Mouse (Mus musculus) MEL (cell line): ENCODE measurements at regions not wholly inside any gene's neighbourhood (a gene's known extent, or its start where the extent isn't known, plus 50 kb on each side); places are given as distances from the start of the nearest gene placed in this dataset.

Source experiments
- DNase-seq: peaks from one replicate; pipeline ENCODE4 v3.0.0; 2011; ENCODE audit warnings: low read depth, low spot score
- H3K27ac ChIP-seq: 2 replicates; pipeline ENCODE4 v1.5.1; 2012; ENCODE audit warnings: low read depth, mild to moderate bottlenecking, control low read depth, low read length, moderate library complexity; ENCODE audit not compliant: control insufficient read depth
- H3K27me3 ChIP-seq, 2 experiments: fragments of 150-350 bp in 1 of 2; sonication (generic) in 1 of 2; 2 replicates each; pipeline ENCODE4 v1.6.1; 2012; ENCODE audit warnings: low read length in 2 of 2, mild to moderate bottlenecking in 2 of 2, improper control_type of control experiment in 1 of 2, moderate library complexity in 1 of 2; ENCODE audit not compliant: insufficient read depth in 2 of 2, control insufficient read depth in 1 of 2
- H3K36me3 ChIP-seq, 2 experiments: 2 replicates each; pipeline ENCODE4 v1.6.1; 2012 to 2014; ENCODE audit warnings: low read length in 2 of 2, improper control_type of control experiment in 1 of 2, inconsistent platforms in 1 of 2, mild to moderate bottlenecking in 1 of 2; ENCODE audit not compliant: insufficient read depth in 2 of 2, control insufficient read depth in 1 of 2
- H3K4me1 ChIP-seq, 2 experiments: fragments of 150-350 bp in 1 of 2; sonication (generic) in 1 of 2; 2 replicates each; pipeline ENCODE4 v1.6.1; 2012; ENCODE audit warnings: low read length in 2 of 2, improper control_type of control experiment in 1 of 2, mild to moderate bottlenecking in 1 of 2; ENCODE audit not compliant: insufficient read depth in 2 of 2, control insufficient read depth in 1 of 2
- H3K4me3 ChIP-seq, 2 experiments: fragments of 150-350 bp in 1 of 2; sonication (generic) in 1 of 2; 2 replicates each; pipeline ENCODE4 v1.5.1; 2012; ENCODE audit warnings: low read depth in 2 of 2, low read length in 2 of 2, mild to moderate bottlenecking in 2 of 2, moderate library complexity in 2 of 2, control low read depth in 1 of 2, improper control_type of control experiment in 1 of 2; ENCODE audit not compliant: control insufficient read depth in 1 of 2, insufficient read depth in 1 of 2
- H3K79me2 ChIP-seq: 2 replicates; pipeline ENCODE4 v1.6.1; 2012; ENCODE audit warnings: mild to moderate bottlenecking, low read length, moderate library complexity; ENCODE audit not compliant: control insufficient read depth, poor library complexity, insufficient read depth
- H3K9ac ChIP-seq: 2 replicates; pipeline ENCODE4 v1.6.1; 2012; ENCODE audit warnings: low read depth, mild to moderate bottlenecking, control low read depth, low read length, moderate library complexity; ENCODE audit not compliant: control insufficient read depth, poor library complexity, severe bottlenecking
- H3K9me3 ChIP-seq: fragments of 150-350 bp; sonication (generic); replicated peaks from 2 replicates; pipeline ENCODE4 v1.6.1; 2012; ENCODE audit warnings: mild to moderate bottlenecking, low read length, improper control_type of control experiment, moderate library complexity; ENCODE audit not compliant: insufficient read depth
- CHD2 ChIP-seq: IDR thresholded peaks from 2 replicates; pipeline ENCODE4 v1.6.1; 2011; ENCODE audit warnings: low read length, improper control_type of control experiment
- CTCF ChIP-seq, 3 experiments: IDR thresholded peaks in 2 of 3; conservative IDR thresholded peaks in 1 of 3; 2 replicates each; pipeline ENCODE4 v1.5.1; 2011 to 2012; ENCODE audit warnings: low read length in 3 of 3, low read depth in 2 of 3, mild to moderate bottlenecking in 2 of 3, improper control_type of control experiment in 1 of 3, inconsistent platforms in 1 of 3, mixed read lengths in 1 of 3, moderate library complexity in 1 of 3; ENCODE audit not compliant: control insufficient read depth in 1 of 3, insufficient read depth in 1 of 3, poor library complexity in 1 of 3, severe bottlenecking in 1 of 3
- E2F4 ChIP-seq: IDR thresholded peaks from 2 replicates; pipeline ENCODE4 v1.6.1; 2011; ENCODE audit warnings: low read depth, low read length, improper control_type of control experiment, borderline replicate concordance
- ETS1 ChIP-seq: IDR thresholded peaks from 2 replicates; pipeline ENCODE4 v1.6.1; 2012; ENCODE audit warnings: low read depth, mild to moderate bottlenecking, inconsistent platforms, low read length, improper control_type of control experiment, moderate library complexity
- GABPA ChIP-seq: IDR thresholded peaks from 2 replicates; pipeline ENCODE4 v1.6.1; 2012; ENCODE audit warnings: low read depth, mild to moderate bottlenecking, inconsistent platforms, low read length, improper control_type of control experiment, moderate library complexity
- JUND ChIP-seq: IDR thresholded peaks from 2 replicates; pipeline ENCODE4 v1.6.1; 2011; ENCODE audit warnings: low read depth, mild to moderate bottlenecking, improper control_type of control experiment, low read length
- MAX ChIP-seq: IDR thresholded peaks from 2 replicates; pipeline ENCODE4 v1.6.1; 2011; ENCODE audit warnings: low read length, improper control_type of control experiment
- MEF2A ChIP-seq: IDR thresholded peaks from 2 replicates; pipeline ENCODE4 v1.6.1; 2014; ENCODE audit warnings: low read depth, mild to moderate bottlenecking, inconsistent platforms, low read length, improper control_type of control experiment; ENCODE audit not compliant: poor library complexity, insufficient replicate concordance, severe bottlenecking; ENCODE audit errors: extremely low read depth
- NELFE ChIP-seq: IDR thresholded peaks from 2 replicates; pipeline ENCODE4 v1.6.1; 2011; ENCODE audit warnings: low read depth, low read length, improper control_type of control experiment
- POLR2AphosphoS5 ChIP-seq: IDR thresholded peaks from 2 replicates; pipeline ENCODE4 v1.6.1; 2012; ENCODE audit warnings: low read depth, borderline replicate concordance, mild to moderate bottlenecking, inconsistent platforms, low read length, moderate library complexity, mixed read lengths
- RCOR1 ChIP-seq: IDR thresholded peaks from 2 replicates; pipeline ENCODE4 v1.6.1; 2012; ENCODE audit warnings: low read depth, mild to moderate bottlenecking, inconsistent platforms, low read length, improper control_type of control experiment
- TBP ChIP-seq: IDR thresholded peaks from 2 replicates; pipeline ENCODE4 v1.8.0; 2011; ENCODE audit warnings: low read depth, low read length, improper control_type of control experiment
- USF1 ChIP-seq: IDR thresholded peaks from 2 replicates; pipeline ENCODE4 v1.6.1; 2014; ENCODE audit warnings: low read depth, mild to moderate bottlenecking, inconsistent platforms, low read length, improper control_type of control experiment, moderate library complexity
- USF2 ChIP-seq, 2 experiments: IDR thresholded peaks; 2 replicates each; pipeline ENCODE4 v1.6.1; 2011 to 2012; ENCODE audit warnings: improper control_type of control experiment in 2 of 2, low read length in 2 of 2, borderline replicate concordance in 1 of 2, inconsistent platforms in 1 of 2, low read depth in 1 of 2, mild to moderate bottlenecking in 1 of 2; ENCODE audit not compliant: insufficient read depth in 1 of 2
- ZC3H11A ChIP-seq: IDR thresholded peaks from 2 replicates; pipeline ENCODE4 v1.6.1; 2012; ENCODE audit warnings: low read depth, mild to moderate bottlenecking, inconsistent platforms, low read length, improper control_type of control experiment
- ZKSCAN1 ChIP-seq: IDR thresholded peaks from 2 replicates; pipeline ENCODE4 v1.6.1; 2012; ENCODE audit warnings: low read depth, mild to moderate bottlenecking, inconsistent platforms, low read length, improper control_type of control experiment, moderate library complexity
- ZMIZ1 ChIP-seq: IDR thresholded peaks from 2 replicates; pipeline ENCODE4 v1.6.1; 2012; ENCODE audit warnings: low read depth, mild to moderate bottlenecking, inconsistent platforms, low read length, improper control_type of control experiment, moderate library complexity

- peak; percentile 52 for DNase-seq
- Histone ChIP-seq H3K27me3 (no peaks in the 10 kb centered on the region), H3K36me3 (peaks cover 0 to 11% of the 10 kb centered on the region in 2 experiments; a peak in 2 of 4 replicates), H3K4me3 (no peak overlapping the region), H3K9me3 (no peaks in the 10 kb centered on the region), H3K27ac (no peak overlapping the region), H3K4me1 (peaks cover 0 to 16% of the 10 kb centered on the region in 2 experiments; a peak in 2 of 4 replicates), H3K9ac (no peak overlapping the region), H3K79me2 (no peaks in the 10 kb centered on the region)
- TF ChIP-seq RCOR1 (no peak), E2F4 (no peak), USF1 (no peak), POLR2AphosphoS5 (no peak), CHD2 (no peak), MAX (no peak), GABPA (no peak), TBP (no peak), ETS1 (no peak), MEF2A (no peak), ZMIZ1 (no peak), ZC3H11A (no peak), USF2 (IDR thresholded peaks at IDR 0.05; ENCODE audit: borderline replicate concordance in 1 of 2, insufficient read depth in 1 of 2, low read depth in 1 of 2, low read length in 2 of 2) (no peak), JUND (no peak)
These were observed 101.4 kb upstream of the Dazl start for GRCm38 (mm10) chr17:50394801-50395200.

GRCm38 (mm10) chr17:50395669-50396068 is 102.2 kb upstream of the Dazl start:
- no peak for TF ChIP-seq ZKSCAN1
- TF ChIP-seq NELFE: no peak
- 0 out of 6 replicates have a peak, but pooled peaks of 1 of the 3 experiments have one; percentile 1 for TF ChIP-seq CTCF (IDR thresholded peaks at IDR 0.05 in 2 of 3, conservative IDR thresholded peaks at IDR 0.05 in 1 of 3; ENCODE audit: control insufficient read depth in 1 of 3, insufficient read depth in 1 of 3, low read depth in 2 of 3, low read length in 3 of 3, poor library complexity in 1 of 3, severe bottlenecking in 1 of 3)
- Histone ChIP-seq H3K27ac (no peak overlapping the region), H3K79me2 (no peaks in the 10 kb centered on the region), H3K4me3 (no peak overlapping the region), H3K36me3 (peaks cover 0 to 9% of the 10 kb centered on the region in 2 experiments; a peak in 2 of 4 replicates), H3K4me1 (peaks cover 0 to 16% of the 10 kb centered on the region in 2 experiments; a peak in 2 of 4 replicates), H3K9me3 (no peaks in the 10 kb centered on the region), H3K9ac (no peak overlapping the region), H3K27me3 (no peaks in the 10 kb centered on the region)
- no peak for DNase-seq
